Mouse (Mus musculus): ENCODE results near the gene Col12a1. TPM values are rescaled to one million over a fixed set of nuclear protein-coding genes. Genes with fewer than 3 reads are reported as not detected.
A peak's percentile ranks its signal among the peaks of the same experiment; 100 is the strongest.
"Not testable (repeated sequence)": the region's sequence is repeated elsewhere in the genome, so short reads cannot be mapped to it uniquely, and the experiment has no call there.

Gene Col12a1
- total RNA-seq, 2 experiments from 2014 or later = 212 to 230 TPM

DNA sequence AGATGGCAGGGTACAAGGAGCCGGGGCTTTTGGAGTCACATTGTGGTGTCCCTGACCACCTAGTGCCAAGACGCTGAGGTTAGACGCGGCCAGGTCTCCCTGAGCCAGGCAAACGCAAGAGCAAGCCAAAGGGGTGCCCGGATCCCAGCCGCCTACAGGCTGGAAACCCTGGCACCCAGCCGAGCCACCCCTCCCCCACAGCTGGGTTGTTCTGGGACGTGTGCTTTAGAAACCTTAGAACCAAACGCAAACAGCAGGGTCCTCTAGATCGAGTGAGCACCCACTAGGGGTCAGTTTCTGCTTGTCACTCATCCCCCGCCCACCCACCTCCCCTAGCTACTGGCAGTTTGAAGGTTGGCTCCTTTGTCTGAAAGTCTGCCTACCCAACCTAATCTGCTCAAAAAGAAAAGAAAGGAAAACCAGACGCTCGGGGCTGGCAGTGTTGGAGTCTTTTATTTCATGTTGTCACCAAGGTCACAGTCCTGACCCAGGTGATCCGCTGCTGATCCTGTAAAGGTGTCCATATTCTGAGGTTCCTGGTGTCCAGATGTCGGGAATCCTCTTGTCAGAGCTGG is 4.1 kb downstream of the Col12a1 start:
- peak; percentile 55 to 72 for DNase-seq (ENCODE audit: low spot score in 2 of 2)

DNA sequence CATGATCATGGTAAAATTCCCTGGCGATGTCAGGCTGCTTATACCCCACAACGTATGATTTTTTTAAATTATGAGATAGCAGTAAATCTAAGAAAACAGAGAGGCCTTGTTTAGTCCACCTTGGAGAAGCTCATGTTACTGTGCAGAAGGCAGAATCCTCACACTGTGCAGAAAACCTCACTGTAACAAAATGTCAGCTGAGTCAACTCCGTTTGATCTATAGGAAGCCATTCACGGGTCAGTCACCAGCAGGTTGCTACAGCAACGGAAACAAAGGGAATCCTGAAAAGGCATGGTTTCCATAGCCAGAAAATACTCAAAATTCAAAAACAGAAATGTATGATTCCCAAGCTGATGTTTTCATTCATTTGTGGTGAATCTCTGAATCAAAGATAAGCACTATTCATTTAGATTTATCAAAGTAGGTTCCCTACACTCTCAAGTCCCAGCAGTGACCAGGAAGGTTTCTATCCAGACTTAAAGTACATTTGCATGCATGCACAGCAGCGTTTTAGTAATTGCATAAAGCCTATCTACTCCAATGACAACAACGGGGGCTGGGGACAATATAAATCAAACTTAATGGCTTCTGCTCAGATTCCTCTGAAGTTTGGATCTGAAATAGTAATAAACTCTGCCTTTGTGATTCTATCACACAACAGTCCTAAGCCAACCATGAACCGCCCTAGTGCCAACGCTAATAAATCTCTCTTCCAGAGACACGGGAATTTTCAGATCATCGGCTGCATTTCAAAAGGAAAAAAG is 28.7 kb downstream of the Col12a1 start:
- no peak for DNase-seq (ENCODE audit: low spot score in 2 of 2)

DNA sequence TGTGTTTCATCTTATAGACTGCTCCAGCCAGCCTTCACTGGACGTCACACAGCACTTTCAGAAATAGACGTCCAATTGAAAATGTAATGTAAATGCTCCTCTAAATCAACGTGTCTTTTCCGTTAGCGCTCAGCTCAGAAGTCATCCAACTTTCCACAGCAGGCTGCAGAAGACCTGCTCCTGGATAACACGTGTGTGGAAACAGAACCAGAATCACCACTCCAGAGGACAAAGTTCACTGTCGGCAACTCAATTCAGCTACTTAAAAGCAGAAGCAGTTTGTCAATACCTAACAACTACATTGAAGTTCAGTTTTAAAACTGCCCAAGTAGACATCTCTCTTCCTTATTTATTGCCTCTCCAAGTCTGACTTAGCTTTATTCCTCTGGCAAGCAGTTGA is 29.3 kb downstream of the Col12a1 start:
- DNase-seq (ENCODE audit: low spot score in 2 of 2) = no peak

DNA sequence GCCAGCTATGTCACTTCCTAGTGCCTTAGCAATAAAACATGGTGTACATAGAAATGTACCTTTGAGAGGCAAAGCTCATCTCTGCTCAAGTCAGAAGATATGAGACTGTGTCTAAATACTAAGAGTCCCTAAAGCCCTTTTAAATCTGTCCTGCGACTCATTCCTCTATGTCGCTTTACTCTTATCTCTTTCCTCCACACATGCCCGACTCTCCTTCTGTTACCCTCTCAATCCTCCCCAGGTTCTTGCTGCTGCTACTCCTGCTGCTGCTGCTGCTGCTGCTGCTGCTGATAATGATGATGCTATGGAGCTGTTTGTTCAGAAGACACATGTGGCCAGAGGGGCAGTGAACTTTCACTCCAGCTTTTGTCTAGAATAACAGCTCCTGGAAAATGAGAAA is 31.4 kb downstream of the Col12a1 start:
- no peak for DNase-seq (ENCODE audit: low spot score in 2 of 2)

DNA sequence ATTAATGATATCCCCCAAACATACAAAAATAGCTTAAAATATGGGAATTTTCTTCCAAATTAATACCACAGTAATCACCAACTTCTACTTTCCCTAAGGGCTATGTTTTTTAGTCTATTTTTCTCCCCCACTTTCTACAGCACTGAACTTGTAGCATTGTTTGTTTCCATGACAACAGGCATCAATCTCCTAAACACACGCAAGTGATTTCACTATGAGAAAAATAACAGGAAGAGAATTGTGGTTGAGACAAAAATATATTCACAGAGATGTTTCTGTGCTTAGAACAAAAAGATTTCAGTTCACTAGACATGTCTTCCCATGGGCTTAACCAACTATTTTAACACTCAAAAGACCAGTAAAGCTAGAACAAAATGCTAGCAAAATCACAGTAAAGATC is 32.6 kb downstream of the Col12a1 start:
- no peak for DNase-seq (ENCODE audit: low spot score in 2 of 2)

DNA sequence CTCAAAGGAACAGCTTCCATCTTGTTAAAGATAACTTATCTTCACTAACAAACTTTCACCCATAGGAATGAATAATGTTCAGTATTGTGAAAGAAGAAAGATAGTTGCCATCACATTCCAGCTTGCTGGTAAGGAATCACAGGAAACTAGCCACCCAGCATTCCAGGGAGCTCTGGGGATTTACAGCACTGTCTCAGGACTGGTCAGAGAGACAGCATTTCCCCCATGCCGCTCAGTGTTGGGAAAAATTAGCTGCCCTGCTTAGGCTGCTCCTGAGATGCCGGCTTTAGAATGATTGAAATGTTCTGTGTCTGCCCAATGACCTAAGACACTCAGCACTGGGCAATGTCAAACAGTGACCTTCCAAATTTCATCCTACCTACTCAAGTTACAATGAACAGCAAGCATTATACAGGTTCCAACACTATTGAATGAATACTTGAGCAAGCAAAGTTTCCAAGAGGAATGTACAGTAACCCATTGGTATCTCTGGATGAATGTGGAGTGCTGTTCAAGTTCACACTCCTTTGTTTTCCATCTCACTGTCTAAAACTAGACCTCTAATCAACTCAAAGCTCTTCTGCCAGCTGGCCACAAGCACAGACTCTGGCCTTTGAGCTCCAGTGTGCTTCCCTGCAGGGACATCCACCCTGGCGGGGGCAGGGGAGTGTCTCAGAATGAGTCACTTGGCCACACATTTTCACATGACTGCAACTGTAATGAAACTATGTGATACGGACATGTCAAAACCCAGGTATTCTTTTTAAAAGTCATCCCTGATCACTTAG is 38.0 kb downstream of the Col12a1 start:
- no peak for DNase-seq (ENCODE audit: low spot score in 2 of 2)

DNA sequence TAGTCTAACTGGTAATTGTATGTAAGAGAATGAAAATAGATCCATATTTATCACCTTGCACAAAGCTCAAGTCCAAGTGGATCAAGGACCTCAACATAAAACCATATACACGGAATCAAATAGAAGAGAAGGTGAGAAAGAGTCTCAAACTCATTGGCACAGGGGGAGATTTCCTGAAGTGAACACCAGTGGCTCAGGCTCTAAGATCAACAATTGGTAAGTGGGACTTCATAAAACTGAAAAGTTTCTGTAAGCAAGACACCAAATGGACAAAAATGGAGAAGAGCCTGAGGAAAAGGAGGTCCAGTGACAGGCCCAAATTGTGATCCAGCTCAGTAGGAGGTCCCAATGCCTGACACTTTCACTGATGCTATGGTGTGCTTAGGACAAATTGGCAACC is 49.8 kb downstream of the Col12a1 start:
- not testable (repeated sequence) for DNase-seq (ENCODE audit: low spot score in 2 of 2)

DNA sequence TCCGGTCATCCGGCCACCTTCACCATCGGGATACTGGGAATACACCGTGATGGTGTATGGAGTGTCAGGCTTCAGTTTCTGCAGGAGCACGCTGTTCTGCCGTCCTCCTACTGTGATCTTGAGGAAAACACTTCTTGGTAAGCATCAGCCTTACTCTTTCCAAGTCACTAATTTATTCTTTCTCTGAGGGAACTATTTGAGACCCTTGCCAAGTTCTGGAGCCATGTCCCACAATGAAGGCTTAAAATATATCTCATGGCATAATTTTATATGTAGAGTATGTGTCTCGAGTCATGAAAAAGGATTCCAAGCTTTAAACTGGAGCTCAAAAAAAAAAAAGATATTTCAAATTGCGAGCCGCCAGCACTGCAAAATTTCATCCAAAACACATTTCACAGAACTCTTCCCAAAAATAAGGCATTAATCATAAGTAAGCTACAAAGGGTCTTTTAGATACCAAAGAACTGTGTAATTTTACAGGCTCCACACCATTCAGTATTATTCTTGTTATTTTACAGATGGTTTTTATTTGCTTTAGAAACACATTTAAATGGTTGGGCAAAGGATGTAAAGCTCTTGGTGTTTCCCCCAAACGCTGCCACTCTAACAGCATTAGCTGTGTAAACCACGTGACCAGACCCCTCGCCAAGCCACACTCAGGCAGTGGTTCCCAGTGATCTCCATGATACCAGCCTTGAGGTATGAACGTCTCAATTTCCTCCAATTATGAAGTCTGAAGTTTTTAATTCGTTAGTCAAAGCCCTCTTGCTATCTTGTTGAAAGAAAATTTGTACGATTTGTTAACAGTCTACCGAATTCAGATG is 65.1 kb downstream of the Col12a1 start:
- DNase-seq (ENCODE audit: low spot score in 2 of 2) = no peak

DNA sequence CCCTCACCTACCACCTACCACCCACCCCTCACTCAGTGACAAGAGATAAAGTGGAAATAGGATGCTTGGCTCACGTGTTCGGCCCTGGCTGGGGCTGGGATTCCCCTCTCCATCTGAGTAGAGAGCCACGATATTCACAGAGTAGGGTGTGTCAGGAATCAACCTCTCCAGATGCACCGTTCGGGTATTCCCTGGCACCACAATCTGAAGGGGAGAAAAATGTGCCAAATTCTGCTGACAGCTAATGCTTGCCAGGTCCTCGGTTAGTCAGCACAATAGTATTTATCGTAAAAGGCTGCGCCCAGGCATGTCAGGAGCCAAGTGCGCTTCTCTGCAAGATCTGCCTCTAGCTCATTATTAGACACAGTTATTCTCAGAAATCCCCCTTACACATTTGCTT is 70.0 kb downstream of the Col12a1 start:
- no peak for DNase-seq (ENCODE audit: low spot score in 2 of 2)

DNA sequence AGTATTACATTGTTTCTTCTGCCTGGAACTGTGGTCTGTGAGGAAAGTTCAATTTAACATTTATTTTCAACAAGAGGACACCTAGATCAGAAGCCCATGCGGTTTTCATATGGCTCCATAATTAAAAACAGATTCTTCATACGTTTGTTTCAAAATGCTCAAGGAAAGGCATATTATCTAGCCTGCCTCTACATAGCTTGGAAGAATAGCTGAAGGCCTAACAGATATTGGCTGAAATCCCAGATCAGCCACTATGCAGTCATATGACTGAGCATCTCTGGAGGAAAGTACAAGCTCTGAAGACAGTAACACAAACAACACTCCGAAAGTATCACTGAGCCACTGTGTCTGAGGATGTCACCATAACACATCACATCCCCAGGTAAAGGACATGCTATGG is 72.9 kb downstream of the Col12a1 start:
- no peak for DNase-seq (ENCODE audit: low spot score in 2 of 2)

DNA sequence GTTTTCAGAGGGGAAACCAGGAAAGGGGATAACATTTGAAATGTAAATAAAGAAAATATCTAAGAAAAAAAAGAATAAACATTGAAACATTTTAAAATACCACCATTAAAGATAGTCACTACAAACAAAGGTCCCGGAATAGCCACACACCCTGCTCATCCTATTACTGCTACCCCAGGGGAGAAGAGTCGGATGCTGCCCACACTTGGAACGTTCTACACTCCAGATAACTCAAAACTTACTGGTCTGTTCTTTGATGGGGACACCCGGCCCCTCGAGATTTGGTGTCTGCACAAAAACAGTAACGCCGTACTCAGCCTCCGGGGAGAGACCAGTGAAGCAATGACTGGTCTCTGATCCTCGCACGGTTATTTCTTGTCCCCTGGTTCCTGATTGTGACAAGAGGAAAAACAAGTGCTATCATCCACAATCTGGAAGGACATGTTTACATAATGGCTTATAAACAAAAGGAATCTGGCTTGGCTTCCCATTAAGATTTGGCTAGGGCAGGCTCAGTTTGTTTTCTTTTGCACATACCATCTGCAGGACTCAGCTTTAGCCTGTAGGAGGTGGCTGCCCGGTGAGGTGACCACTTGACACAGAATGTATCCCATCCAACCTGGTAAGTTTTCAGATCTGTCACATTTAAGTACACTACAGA is 79.1 kb downstream of the Col12a1 start:
- no peak for DNase-seq (ENCODE audit: low spot score in 2 of 2)

DNA sequence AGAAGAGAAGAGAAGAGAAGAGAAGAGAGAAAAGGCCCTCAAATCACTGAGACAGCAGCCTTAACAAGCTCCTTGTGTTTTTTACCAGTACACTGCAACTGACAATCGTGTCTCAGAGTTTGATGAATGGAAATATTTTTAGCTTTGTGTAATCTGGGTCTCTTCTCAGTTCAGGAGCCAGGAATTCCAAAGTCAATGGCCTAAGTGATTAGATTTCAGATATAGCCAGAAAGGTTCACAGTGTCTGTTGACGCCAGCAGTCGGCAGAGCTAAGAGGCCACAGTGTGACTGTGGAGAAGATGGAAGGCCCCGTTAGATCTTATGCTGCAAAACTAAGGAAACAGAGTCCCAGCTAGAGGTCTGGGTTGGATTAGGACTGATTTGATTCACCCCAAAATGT is 80.8 kb downstream of the Col12a1 start:
- DNase-seq (ENCODE audit: low spot score in 2 of 2) = no peak

DNA sequence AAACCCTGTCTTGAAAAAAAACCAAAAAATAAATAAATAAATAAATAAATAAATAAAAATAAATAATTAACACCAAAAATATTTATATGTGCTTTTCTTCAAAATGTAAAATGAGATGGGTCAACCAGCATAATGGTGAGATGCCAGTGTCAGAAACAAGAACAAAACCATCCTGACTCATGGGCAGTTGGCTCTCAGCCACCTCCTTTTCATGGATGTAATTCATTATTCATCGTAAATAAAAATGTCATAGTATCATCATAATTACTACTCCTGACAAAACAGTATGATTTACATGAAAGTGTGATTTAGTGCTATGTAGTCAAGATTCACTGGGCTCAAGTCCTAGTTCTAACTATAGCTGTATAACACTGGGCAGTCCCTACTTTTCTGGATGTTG is 84.6 kb downstream of the Col12a1 start:
- DNase-seq (ENCODE audit: low spot score in 2 of 2) = no peak

DNA sequence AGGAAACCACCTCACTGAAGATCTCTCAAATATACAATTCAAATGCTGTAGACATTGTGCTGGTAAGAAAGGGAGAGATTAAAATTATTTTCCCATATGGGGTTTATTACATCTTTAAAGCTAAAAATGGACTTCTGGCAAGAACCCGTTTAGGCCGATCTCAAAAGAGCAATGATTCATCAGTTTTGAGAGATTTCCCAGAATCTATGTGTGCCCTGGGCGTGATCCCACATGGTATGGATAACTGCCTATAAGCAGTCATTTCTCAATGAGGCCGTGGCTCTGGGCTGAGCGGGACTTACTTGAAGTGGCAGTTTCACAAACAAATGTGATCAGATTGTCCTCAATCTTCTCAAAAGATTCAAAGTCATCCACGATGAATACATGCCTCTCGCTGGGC is 87.4 kb downstream of the Col12a1 start:
- DNase-seq (ENCODE audit: low spot score in 2 of 2) = no peak

DNA sequence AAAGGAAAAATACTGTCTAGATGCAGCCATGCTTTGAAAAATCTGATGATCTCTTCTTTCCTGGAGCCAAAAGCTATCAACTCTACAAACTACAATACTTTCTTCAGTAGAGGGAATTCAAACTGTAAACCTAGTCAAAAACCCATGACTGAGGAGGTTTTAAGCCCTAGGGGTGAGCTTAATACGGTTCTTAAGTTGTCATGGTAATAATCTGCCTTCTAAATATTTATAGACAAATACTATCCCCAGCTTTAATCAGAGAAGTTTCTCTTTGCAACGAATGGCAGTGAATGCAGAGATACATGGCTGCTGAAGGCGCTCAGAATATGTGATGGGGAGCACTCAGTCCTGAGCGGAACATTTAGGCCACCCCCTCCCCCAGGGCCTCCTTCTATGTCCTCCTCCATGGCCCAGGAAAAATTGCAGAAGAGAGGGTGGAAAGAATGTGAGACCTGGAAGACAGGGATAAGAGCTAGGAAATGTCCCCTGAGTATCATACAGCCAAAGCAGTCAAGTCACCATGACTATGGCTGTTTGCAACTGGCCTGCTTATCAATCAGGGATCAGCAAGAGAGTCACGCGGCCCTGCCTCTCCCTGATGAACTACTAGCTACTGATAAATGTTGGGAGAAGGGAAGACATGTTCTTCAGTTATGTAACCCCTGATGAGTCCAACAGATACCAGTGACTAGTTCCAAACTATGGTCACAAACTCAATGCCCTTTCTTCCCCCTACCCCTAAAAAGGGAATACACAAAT is 99.6 kb downstream of the Col12a1 start:
- no peak for DNase-seq (ENCODE audit: low spot score in 2 of 2)

DNA sequence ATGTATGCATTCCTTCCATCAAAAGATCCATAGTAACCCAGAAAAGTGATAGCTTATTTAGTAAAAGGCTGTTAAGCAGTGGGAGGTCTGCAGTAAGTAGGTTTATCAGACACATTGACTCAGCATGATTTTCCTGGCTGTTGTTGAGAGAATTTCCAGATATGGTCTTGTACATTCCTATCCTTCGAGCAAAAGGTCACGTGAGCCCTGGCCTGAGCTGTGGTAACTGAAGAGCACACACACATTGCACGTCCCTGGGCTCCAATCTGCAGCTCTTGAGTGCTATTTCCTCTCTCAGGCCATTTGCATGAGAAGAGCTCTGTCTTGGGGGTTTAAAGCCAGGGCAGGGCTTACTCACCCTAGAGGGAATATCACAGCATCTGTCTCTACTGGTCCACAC is 101.3 kb downstream of the Col12a1 start:
- DNase-seq (ENCODE audit: low spot score in 2 of 2) = peak in 1 of 2 experiments; percentile 27

DNA sequence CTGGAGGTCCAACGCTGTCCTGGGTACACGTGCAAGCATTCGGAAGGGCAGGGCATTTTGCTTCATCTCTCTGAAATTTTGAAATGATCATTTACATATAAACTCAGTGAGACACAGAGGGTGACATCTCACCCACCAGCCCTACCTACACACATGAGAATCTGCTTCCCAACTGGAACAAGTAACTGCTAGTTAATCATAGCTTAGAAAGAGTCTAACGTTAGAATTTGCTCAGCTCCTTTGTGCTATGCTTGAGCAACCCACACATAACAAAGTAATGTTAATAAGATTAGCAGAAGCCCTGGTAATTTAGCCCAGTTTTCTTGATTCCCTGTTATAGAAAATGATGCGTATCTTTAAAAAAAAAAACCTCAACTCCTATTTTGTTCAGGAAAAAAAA is 102.6 kb downstream of the Col12a1 start:
- DNase-seq (ENCODE audit: low spot score in 2 of 2) = no peak

DNA sequence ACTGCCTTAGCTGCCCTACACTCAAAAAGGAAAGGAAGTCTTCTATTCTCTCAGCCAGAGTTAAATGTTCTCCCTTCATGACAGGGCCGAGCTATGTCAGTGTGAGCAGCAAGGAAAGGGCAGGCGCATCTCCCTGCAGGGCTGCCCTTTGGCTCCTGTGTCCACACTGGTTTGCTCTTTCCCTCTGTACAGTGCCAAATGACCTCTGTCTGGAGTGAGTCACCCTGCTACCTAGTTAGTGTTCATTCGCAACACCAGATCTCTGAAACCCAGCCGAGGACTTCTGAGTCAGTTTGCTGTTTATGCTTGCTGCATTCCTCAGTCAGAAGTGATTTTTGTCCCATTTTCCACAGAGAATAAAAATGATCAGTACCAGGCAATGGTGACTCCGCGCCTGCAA is 108.3 kb downstream of the Col12a1 start:
- no peak for DNase-seq (ENCODE audit: low spot score in 2 of 2)

DNA sequence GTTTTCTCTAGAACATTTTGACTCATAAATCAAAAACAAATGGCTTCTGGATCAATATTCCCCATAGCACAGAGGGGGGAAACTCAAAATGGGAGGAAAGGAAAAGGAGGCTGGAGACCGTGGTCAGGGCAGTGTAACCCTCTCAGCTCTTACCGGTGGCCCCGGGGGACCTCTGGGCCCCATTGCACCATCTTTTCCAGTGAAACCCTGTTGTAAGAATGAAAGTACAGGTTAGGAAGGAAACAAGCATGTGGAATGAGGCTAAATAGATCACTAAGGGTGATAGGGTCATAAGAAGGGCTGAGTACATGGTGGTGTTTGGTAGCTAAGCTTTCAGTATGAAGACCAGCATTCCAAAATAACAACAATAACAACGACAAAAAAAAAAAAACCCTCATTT is 109.0 kb downstream of the Col12a1 start:
- no peak for DNase-seq (ENCODE audit: low spot score in 2 of 2)

DNA sequence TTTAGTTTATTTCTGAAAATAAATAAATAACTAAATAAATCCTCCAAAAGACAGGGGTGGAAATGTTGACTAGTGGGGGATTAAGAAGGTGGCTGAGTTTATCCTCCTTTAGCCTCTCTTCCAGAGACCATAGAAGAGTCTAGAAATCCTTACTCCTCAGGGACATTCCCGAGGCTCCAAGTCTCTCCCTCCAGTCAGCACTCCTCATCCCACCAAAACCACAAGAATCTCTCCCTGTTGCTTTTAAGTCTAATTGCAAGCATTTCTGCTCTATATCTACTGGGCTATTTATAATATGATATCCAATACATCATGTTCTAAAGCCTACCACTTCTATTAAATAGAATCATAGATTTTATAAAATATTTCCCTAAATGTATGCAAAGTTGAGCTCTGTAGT is 109.8 kb downstream of the Col12a1 start:
- DNase-seq (ENCODE audit: low spot score in 2 of 2) = no peak

Measured in gastrocnemius, postnatal 4 days (tissue).